Mouse (Mus musculus): ENCODE measurements at regions not wholly inside any gene's neighbourhood (a gene's known extent, or its start where the extent isn't known, plus 50 kb on each side); places are given as distances from the start of the nearest gene placed in this dataset.
A peak's percentile ranks its signal among the peaks of the same experiment; 100 is the strongest.

DNA sequence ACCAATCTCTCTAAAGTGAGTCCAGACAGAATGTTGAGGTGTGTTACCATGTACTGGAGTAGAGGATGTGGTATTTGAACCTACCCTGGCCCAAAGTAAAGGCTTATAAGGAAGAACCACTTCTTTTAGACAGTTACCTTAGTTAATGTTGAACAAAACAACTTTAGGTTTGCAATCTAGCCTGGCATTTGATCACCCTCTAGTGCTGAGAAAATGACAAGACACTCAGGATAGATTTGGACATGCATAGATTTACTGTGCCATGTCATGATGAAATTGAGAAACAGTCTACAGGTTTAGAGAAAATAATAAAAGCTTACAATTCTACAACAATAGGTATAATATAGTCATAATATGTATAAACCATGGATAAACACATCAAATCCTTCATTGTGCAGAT lies 333.7 kb downstream of the Adcyap1 start:
- no peak overlapping the region for H3K27ac ChIP-seq (ENCODE audit: low read length)
- H3K9ac ChIP-seq (replicated peaks; ENCODE audit: low read length), result no peak overlapping the region
- no peaks in the 10 kb centered on the region for H3K9me3 ChIP-seq (ENCODE audit: low read length)
- H3K36me3 ChIP-seq (ENCODE audit: insufficient read depth, low read length), result no peaks in the 10 kb centered on the region
- ATAC-seq (ENCODE audit: low FRiP score, low TSS enrichment), result no peak
- no peaks in the 10 kb centered on the region for H3K4me1 ChIP-seq (ENCODE audit: insufficient read depth, low read length)
- H3K4me3 ChIP-seq (ENCODE audit: low read length), result no peak overlapping the region
- no peaks in the 10 kb centered on the region for H3K27me3 ChIP-seq (ENCODE audit: insufficient read depth, low read length)
- no peak overlapping the region for H3K4me2 ChIP-seq (replicated peaks; ENCODE audit: low read depth, low read length)

DNA sequence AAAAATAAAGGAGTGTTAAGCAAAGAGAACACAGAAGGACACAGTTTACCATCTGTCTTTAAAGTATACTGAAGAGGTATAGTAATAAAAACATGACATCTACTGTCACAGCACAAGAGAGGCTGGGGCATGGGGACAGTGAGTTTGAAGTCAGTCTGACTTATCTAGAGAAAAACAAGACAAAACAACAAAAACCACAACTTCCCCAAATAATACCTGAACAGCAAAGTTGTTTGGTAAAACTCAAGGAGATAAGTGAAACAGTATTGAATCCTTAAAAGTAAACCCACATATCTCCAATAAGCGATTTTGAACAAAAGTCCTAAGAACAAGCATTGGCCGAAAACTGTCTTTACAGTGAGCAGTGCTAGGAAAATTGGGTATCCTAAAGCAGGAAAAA lies 336.1 kb downstream of the Adcyap1 start:
- H3K9ac ChIP-seq (replicated peaks; ENCODE audit: low read length), result no peak overlapping the region
- H3K4me2 ChIP-seq (replicated peaks; ENCODE audit: low read depth, low read length), result no peak overlapping the region
- no peak overlapping the region for H3K27ac ChIP-seq (ENCODE audit: low read length)
- WGBS, result 88% methylated on average over 2 of the region's 2 CpGs
- no peak overlapping the region for H3K4me3 ChIP-seq (ENCODE audit: low read length)
- H3K4me1 ChIP-seq (ENCODE audit: insufficient read depth, low read length), result no peaks in the 10 kb centered on the region
- no peaks in the 10 kb centered on the region for H3K27me3 ChIP-seq (ENCODE audit: insufficient read depth, low read length)
- no peaks in the 10 kb centered on the region for H3K9me3 ChIP-seq (ENCODE audit: low read length)
- ATAC-seq (ENCODE audit: low FRiP score, low TSS enrichment), result no peak
- no peaks in the 10 kb centered on the region for H3K36me3 ChIP-seq (ENCODE audit: insufficient read depth, low read length)

DNA sequence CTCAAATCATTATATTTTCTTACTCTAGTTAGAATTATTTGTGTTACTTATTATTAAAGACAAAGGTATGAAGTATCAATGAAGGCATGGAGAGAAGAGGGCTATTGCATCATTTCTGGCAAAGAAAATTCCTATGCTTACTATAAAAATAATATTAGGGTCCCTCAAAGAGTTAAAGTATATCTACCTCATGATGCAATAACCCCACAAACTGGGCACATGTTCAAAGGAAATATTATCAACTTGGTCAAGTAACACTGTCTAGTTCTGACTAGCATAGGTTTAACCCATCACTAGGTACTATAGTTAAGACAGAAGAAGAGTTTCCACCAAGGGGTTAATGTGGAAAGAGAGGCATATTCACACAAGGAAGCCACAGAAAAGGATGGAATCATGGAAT lies 336.9 kb downstream of the Adcyap1 start:
- Histone ChIP-seq H3K4me2 (replicated peaks; ENCODE audit: low read depth, low read length) (no peak overlapping the region), H3K4me1 (ENCODE audit: insufficient read depth, low read length) (no peaks in the 10 kb centered on the region)
- no peak for ATAC-seq (ENCODE audit: low FRiP score, low TSS enrichment)

DNA sequence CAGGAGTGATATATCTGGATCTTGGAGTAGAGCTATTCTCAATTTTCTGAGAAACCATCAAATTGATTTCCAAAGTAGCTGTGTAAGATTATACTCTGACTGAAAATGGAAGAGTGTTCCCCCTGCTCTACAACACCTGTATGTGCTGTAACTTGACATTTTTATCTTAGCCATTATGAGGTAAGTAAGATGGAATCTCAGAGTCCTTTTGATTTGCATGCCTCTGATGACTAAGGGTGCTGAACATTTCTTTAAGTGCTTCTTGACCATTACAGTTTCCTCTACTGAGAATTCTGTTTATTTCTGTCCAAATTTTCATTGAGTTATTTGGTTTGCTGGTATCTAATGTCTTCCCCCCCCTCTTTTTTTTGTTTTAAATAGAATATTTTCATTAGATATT lies 343.0 kb downstream of the Adcyap1 start:
- H3K4me2 ChIP-seq (replicated peaks; ENCODE audit: low read depth, low read length), result no peak overlapping the region
- no peak overlapping the region for H3K4me3 ChIP-seq (ENCODE audit: low read length)
- H3K9me3 ChIP-seq (ENCODE audit: low read length), result no peaks in the 10 kb centered on the region
- H3K27ac ChIP-seq (ENCODE audit: low read length), result no peak overlapping the region
- no peaks in the 10 kb centered on the region for H3K4me1 ChIP-seq (ENCODE audit: insufficient read depth, low read length)
- ATAC-seq (ENCODE audit: low FRiP score, low TSS enrichment), result no peak
- no peaks in the 10 kb centered on the region for H3K27me3 ChIP-seq (ENCODE audit: insufficient read depth, low read length)
- H3K9ac ChIP-seq (replicated peaks; ENCODE audit: low read length), result no peak overlapping the region
- H3K36me3 ChIP-seq (ENCODE audit: insufficient read depth, low read length), result no peaks in the 10 kb centered on the region

More for the DNA sequence above, 336.9 kb downstream of the Adcyap1 start:
- no peaks in the 10 kb centered on the region for H3K9me3 ChIP-seq (ENCODE audit: low read length)
- H3K4me3 ChIP-seq (ENCODE audit: low read length), result no peak overlapping the region
- H3K27me3 ChIP-seq (ENCODE audit: insufficient read depth, low read length), result no peaks in the 10 kb centered on the region
- H3K9ac ChIP-seq (replicated peaks; ENCODE audit: low read length), result no peak overlapping the region
- H3K36me3 ChIP-seq (ENCODE audit: insufficient read depth, low read length), result no peaks in the 10 kb centered on the region
- no peak overlapping the region for H3K27ac ChIP-seq (ENCODE audit: low read length)

DNA sequence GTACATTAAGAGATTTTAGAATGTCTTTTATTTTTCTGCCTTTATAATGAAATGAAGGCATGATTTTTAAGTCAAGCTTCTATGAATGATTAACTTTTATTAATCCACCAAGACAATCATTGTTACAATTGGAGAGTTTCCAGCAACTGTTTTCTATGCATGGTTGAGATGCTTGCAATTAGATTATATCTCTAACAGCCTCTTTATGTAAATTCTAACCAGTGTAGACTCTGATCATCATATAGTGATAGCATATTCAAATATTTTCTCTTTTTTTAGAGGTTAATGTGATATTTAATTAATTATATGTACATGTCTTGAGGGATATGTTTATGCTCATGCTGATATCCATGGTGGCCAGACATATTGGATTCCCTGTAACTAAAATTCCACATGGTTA lies 351.5 kb downstream of the Adcyap1 start:
- ATAC-seq (ENCODE audit: low FRiP score, low TSS enrichment), result peak; percentile 51; the same call in 1 of the 2 replicates
- no peaks in the 10 kb centered on the region for H3K27me3 ChIP-seq (ENCODE audit: insufficient read depth, low read length)
- H3K9ac ChIP-seq (replicated peaks; ENCODE audit: low read length), result no peak overlapping the region
- 0 out of 2 replicates have a peak overlapping the region, but pooled peaks have one; percentile 10 for H3K27ac ChIP-seq (ENCODE audit: low read length)
- H3K9me3 ChIP-seq (ENCODE audit: low read length), result no peaks in the 10 kb centered on the region
- no peaks in the 10 kb centered on the region for H3K4me1 ChIP-seq (ENCODE audit: insufficient read depth, low read length)
- H3K36me3 ChIP-seq (ENCODE audit: insufficient read depth, low read length), result no peaks in the 10 kb centered on the region
- H3K4me2 ChIP-seq (replicated peaks; ENCODE audit: low read depth, low read length), result no peak overlapping the region
- no peak overlapping the region for H3K4me3 ChIP-seq (ENCODE audit: low read length)

DNA sequence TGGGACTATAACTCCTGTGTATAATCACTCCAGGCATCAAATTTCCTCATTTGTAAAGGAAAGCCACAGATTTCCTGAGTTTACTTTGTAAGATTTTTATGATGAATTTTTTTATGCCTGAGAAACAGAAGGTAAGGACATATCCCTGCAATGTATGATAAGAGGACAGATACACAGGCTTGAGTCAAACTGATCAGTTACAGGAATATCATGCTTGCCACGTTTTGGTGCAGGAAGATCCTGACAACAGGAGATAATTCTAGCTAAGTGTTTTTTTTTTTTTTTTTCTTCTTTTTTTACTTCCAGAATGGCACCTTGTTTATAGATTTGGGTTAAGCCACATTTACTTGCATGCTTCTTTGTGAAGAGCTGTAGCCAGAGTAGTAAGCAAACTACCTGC lies 357.1 kb downstream of the Adcyap1 start:
- Histone ChIP-seq H3K4me3 (ENCODE audit: low read length) (no peak overlapping the region), H3K27me3 (ENCODE audit: insufficient read depth, low read length) (no peaks in the 10 kb centered on the region), H3K9ac (replicated peaks; ENCODE audit: low read length) (no peak overlapping the region), H3K9me3 (ENCODE audit: low read length) (no peaks in the 10 kb centered on the region), H3K36me3 (ENCODE audit: insufficient read depth, low read length) (no peaks in the 10 kb centered on the region), H3K4me2 (replicated peaks; ENCODE audit: low read depth, low read length) (no peak overlapping the region), H3K27ac (ENCODE audit: low read length) (no peak overlapping the region), H3K4me1 (ENCODE audit: insufficient read depth, low read length) (no peaks in the 10 kb centered on the region)
- WGBS, result 47% methylated on average over 1 of the region's 1 CpGs
- no peak for ATAC-seq (ENCODE audit: low FRiP score, low TSS enrichment)

DNA sequence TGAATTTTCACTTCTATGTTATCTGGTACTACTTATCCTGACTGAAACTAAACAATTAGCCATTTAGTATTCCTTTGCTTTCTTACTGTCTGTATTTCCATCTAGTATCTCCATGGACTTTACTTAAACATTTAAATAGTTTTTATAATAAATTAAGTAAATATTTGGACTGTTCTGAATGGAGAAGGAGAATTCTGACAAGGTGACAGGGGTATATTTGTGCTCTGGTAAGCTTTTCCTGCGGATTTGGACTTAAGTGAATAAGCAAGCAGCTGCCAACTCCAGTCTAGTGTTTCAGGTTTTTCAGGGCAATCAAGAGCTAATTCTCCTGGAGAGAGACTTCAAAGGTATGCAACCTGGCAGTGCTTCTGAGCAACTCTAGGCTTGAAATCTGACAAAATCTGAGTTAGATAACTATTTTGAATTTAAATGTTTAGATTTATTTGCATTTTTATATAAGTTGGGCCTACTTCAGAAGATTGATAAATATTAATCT lies 364.5 kb downstream of the Adcyap1 start:
- Histone ChIP-seq H3K4me2 (replicated peaks; ENCODE audit: low read depth, low read length) (no peak overlapping the region), H3K4me3 (ENCODE audit: low read length) (no peak overlapping the region), H3K9me3 (ENCODE audit: low read length) (no peaks in the 10 kb centered on the region), H3K36me3 (ENCODE audit: insufficient read depth, low read length) (no peaks in the 10 kb centered on the region), H3K4me1 (ENCODE audit: insufficient read depth, low read length) (no peaks in the 10 kb centered on the region), H3K9ac (replicated peaks; ENCODE audit: low read length) (no peak overlapping the region), H3K27ac (ENCODE audit: low read length) (no peak overlapping the region), H3K27me3 (ENCODE audit: insufficient read depth, low read length) (no peaks in the 10 kb centered on the region)
- no peak for ATAC-seq (ENCODE audit: low FRiP score, low TSS enrichment)
- 50% methylated on average over 1 of the region's 1 CpGs for WGBS

DNA sequence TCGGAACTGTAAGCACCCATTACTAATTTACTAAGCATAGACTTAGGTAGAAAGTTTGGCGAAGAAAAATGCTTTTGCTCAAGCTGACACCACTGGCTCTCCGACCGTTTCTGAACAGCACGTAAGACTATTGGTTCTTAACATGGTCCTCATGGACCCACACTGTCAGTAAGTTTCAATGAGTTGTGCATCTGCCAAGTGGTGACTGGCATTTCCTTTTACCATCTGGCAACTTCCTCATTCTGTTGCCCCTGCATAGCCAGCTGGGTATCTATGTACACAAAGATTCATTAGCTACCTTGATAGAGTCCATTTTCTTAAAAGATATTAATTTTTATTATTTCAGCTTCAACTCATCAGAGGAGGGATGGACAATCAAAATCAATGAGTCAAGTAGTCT lies 381.2 kb downstream of the Adcyap1 start:
- no peaks in the 10 kb centered on the region for H3K4me1 ChIP-seq (ENCODE audit: insufficient read depth, low read length)
- no peaks in the 10 kb centered on the region for H3K9me3 ChIP-seq (ENCODE audit: low read length)
- H3K27me3 ChIP-seq (ENCODE audit: insufficient read depth, low read length), result no peaks in the 10 kb centered on the region
- 91% methylated on average over 5 of the region's 5 CpGs for WGBS
- no peak overlapping the region for H3K9ac ChIP-seq (replicated peaks; ENCODE audit: low read length)
- H3K4me2 ChIP-seq (replicated peaks; ENCODE audit: low read depth, low read length), result no peak overlapping the region
- H3K27ac ChIP-seq (ENCODE audit: low read length), result no peak overlapping the region
- no peak for ATAC-seq (ENCODE audit: low FRiP score, low TSS enrichment)
- H3K36me3 ChIP-seq (ENCODE audit: insufficient read depth, low read length), result no peaks in the 10 kb centered on the region
- H3K4me3 ChIP-seq (ENCODE audit: low read length), result no peak overlapping the region

DNA sequence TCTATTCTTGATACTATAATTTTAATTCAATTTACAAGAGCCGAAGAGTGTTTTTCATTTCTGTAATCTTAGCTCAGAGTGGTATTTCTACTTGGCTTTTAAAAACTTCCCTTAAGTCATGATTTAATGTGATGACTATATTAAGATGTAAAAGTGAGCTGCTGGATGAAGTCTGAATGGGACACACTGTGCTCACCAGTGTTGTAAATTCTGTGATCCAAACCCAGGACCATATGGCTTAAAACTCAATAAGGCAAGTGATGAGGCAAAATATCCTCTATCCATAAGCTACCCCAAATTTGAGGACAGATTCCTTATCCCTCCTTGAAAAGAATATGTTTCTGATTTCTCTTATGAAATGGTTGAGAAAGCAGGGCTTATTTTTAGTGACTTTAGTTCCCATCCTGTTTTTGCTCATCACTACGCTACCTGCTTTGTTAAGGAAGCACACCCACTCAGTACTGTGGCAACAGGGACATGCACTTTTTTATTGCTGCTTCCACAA lies 399.4 kb downstream of the Adcyap1 start:
- no peak for ATAC-seq (ENCODE audit: low FRiP score, low TSS enrichment)
- Histone ChIP-seq H3K4me2 (replicated peaks; ENCODE audit: low read depth, low read length) (no peak overlapping the region), H3K9me3 (ENCODE audit: low read length) (peaks cover 2% of the 10 kb centered on the region; the same call in 1 of the 2 replicates), H3K36me3 (ENCODE audit: insufficient read depth, low read length) (no peaks in the 10 kb centered on the region), H3K9ac (replicated peaks; ENCODE audit: low read length) (no peak overlapping the region), H3K27ac (ENCODE audit: low read length) (no peak overlapping the region), H3K27me3 (ENCODE audit: insufficient read depth, low read length) (no peaks in the 10 kb centered on the region), H3K4me1 (ENCODE audit: insufficient read depth, low read length) (no peaks in the 10 kb centered on the region), H3K4me3 (ENCODE audit: low read length) (no peak overlapping the region)
- WGBS, result 78% methylated on average over 2 of the region's 2 CpGs

DNA sequence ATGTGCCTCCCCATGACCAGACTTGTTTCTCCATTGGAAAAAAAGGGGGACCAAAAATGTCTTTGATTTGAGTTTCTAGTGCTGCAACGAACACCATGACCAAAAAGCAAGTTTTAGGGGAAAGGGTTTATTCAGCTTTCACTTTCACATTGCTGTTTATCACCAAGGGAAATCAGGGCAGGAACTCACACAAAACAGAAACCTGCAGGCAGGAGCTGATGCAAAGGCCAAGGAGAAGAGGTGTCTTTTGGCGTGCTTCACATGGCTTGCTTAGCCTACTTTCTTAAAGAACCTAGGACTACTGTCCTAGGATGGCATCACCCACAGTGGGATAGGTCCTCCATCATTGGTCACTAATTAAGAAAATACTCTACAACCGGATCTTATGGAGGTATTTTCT lies 401.4 kb downstream of the Adcyap1 start:
- Histone ChIP-seq H3K4me2 (replicated peaks; ENCODE audit: low read depth, low read length) (no peak overlapping the region), H3K36me3 (ENCODE audit: insufficient read depth, low read length) (no peaks in the 10 kb centered on the region), H3K27me3 (ENCODE audit: insufficient read depth, low read length) (no peaks in the 10 kb centered on the region), H3K4me3 (ENCODE audit: low read length) (no peak overlapping the region), H3K9me3 (ENCODE audit: low read length) (peaks cover 2% of the 10 kb centered on the region; the same call in 1 of the 2 replicates), H3K27ac (ENCODE audit: low read length) (no peak overlapping the region), H3K4me1 (ENCODE audit: insufficient read depth, low read length) (no peaks in the 10 kb centered on the region), H3K9ac (replicated peaks; ENCODE audit: low read length) (no peak overlapping the region)
- no peak for ATAC-seq (ENCODE audit: low FRiP score, low TSS enrichment)
- WGBS, result 82% methylated on average over 3 of the region's 3 CpGs

Measured in kidney, embryonic 16.5 days (tissue).